Mouse (Mus musculus): Measurements from ENCODE around the gene Nrg3. TPM values are rescaled to one million over a fixed set of nuclear protein-coding genes. Genes with fewer than 3 reads are reported as not detected.

Gene Nrg3
- polyA plus RNA-seq, 1 experiment from 2014 or later, result 0.11 TPM

DNA sequence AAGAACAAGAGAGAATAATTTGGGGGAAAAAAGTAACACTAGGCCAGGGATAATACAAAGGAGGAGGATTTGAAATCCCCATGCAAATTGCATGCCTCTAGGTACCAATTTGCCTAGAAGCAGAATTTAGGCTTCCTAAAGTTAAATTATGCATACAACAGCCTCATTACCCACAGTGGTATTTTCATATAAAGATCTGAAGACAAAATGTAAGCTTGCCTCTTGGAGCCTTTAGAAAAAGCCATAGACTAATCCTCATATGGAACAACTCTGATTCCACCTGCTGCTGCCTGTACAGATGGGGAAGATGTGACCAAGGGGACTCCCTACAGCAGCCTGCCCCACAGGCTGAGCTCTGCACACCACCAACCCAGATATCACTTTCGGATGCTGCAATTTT lies 428.6 kb downstream of the Nrg3 start:
- no peaks in the 10 kb centered on the region for H3K36me3 ChIP-seq
- 70% methylated on average over 1 of the region's 1 CpGs for WGBS
- H3K4me2 ChIP-seq, result no peak overlapping the region
- H3K9ac ChIP-seq, result no peak overlapping the region
- no peaks in the 10 kb centered on the region for H3K4me1 ChIP-seq
- H3K4me3 ChIP-seq, result no peak overlapping the region
- H3K27me3 ChIP-seq (replicated peaks), result no peaks in the 10 kb centered on the region
- H3K27ac ChIP-seq (replicated peaks), result no peak overlapping the region
- H3K9me3 ChIP-seq, result no peaks in the 10 kb centered on the region
- no peak for ATAC-seq (ENCODE audit: extremely low read depth, insufficient number of reproducible peaks, low FRiP score, low TSS enrichment)

DNA sequence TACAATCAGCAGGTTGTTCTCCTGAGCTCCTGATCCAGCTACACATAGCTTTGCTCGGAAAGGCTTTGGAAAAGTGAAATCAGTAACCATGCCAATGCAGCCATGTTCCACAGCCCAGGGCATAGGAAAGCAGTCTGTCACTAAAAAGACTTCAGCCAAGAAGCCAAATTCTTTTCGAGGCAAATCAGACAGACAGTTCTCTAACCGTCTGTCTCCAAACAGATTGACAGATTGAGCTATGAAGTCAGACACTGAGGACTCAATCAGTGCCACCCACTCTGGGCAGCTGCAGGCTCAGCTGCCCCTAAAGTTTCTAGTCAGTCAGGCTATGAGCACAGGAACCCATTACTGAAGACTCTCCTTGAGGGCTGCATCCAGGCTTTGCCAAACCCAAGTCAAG lies 429.1 kb downstream of the Nrg3 start:
- no peak overlapping the region for H3K4me3 ChIP-seq
- WGBS, result 63% methylated on average over 3 of the region's 3 CpGs
- no peaks in the 10 kb centered on the region for H3K27me3 ChIP-seq (replicated peaks)
- H3K36me3 ChIP-seq, result no peaks in the 10 kb centered on the region
- no peak overlapping the region for H3K27ac ChIP-seq (replicated peaks)
- no peak for ATAC-seq (ENCODE audit: extremely low read depth, insufficient number of reproducible peaks, low FRiP score, low TSS enrichment)
- no peak overlapping the region for H3K9ac ChIP-seq
- H3K9me3 ChIP-seq, result no peaks in the 10 kb centered on the region
- no peaks in the 10 kb centered on the region for H3K4me1 ChIP-seq
- H3K4me2 ChIP-seq, result no peak overlapping the region

DNA sequence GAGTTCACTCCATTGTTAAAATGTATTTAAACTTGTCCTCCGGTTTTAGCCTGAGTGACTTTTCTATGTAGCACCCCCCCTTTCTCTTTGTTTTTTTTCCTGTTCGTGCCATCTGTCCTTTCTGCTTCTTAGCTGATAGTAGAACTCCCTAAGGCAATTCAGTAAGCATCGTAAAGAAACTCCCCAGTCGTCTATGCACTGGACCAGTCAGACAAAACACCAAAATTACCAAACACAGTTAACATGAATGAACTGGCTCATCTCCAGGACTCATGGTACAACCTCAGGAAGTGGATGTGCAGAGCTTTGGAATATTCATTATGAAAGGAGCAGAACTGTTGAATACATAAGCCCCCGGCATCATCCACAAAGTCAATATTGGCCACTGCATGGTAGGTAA lies 429.5 kb downstream of the Nrg3 start:
- H3K4me3 ChIP-seq, result no peak overlapping the region
- WGBS, result 53% methylated on average over 5 of the region's 5 CpGs

DNA sequence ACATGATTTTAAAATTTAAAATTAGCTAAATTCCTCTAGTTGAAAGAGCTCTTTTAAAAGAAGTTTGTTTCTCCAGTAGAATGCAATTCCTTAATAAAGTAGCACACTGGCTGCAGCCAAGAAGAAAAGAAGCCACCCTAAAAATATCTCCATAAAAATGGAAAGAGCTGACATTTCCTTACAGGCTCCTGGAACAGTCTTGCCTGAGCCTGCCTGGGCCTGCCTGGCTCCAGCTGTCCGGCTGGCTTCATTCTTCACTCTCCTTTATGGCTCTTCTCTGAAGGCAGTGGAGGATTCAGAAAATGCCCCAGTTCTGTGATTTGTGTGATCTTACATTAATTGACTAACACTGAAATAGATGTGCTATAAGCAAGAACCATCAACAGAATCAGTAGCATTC lies 433.8 kb downstream of the Nrg3 start:
- Histone ChIP-seq H3K4me1 (no peaks in the 10 kb centered on the region), H3K9ac (no peak overlapping the region), H3K4me2 (no peak overlapping the region), H3K4me3 (no peak overlapping the region), H3K27me3 (replicated peaks) (no peaks in the 10 kb centered on the region), H3K9me3 (no peaks in the 10 kb centered on the region), H3K36me3 (no peaks in the 10 kb centered on the region), H3K27ac (replicated peaks) (no peak overlapping the region)
- no peak for ATAC-seq (ENCODE audit: extremely low read depth, insufficient number of reproducible peaks, low FRiP score, low TSS enrichment)
- 61% methylated on average over 1 of the region's 1 CpGs for WGBS

More for the DNA sequence above, 429.5 kb downstream of the Nrg3 start:
- H3K9ac ChIP-seq, result no peak overlapping the region
- H3K27me3 ChIP-seq (replicated peaks), result no peaks in the 10 kb centered on the region
- no peaks in the 10 kb centered on the region for H3K4me1 ChIP-seq
- H3K4me2 ChIP-seq, result no peak overlapping the region
- H3K36me3 ChIP-seq, result no peaks in the 10 kb centered on the region
- H3K27ac ChIP-seq (replicated peaks), result no peak overlapping the region
- ATAC-seq (ENCODE audit: extremely low read depth, insufficient number of reproducible peaks, low FRiP score, low TSS enrichment), result no peak
- no peaks in the 10 kb centered on the region for H3K9me3 ChIP-seq

DNA sequence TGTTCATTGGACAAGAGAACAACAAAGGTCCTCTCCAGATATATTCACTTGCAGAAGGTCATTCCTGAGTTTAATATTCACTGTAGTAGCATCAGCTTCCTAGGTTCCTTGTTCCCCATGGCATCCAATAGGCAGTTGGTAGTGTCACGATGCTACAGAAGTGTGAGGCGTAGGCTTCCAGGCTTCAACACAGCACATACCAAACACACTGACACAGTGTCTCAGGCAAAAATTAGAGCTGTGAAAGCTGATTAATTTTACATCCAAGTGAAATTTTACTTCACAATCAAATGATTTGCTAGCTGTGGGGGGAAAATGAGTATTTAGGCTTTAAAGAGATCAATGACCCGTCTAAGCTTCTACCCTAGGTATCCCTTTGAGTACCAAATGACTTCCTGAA lies 438.4 kb downstream of the Nrg3 start:
- WGBS, result 83% methylated on average over 3 of the region's 3 CpGs
- no peak overlapping the region for H3K9ac ChIP-seq
- no peaks in the 10 kb centered on the region for H3K27me3 ChIP-seq (replicated peaks)
- H3K27ac ChIP-seq (replicated peaks), result no peak overlapping the region
- no peaks in the 10 kb centered on the region for H3K4me1 ChIP-seq
- no peaks in the 10 kb centered on the region for H3K9me3 ChIP-seq
- ATAC-seq (ENCODE audit: extremely low read depth, insufficient number of reproducible peaks, low FRiP score, low TSS enrichment), result no peak
- no peaks in the 10 kb centered on the region for H3K36me3 ChIP-seq
- no peak overlapping the region for H3K4me2 ChIP-seq
- no peak overlapping the region for H3K4me3 ChIP-seq

DNA sequence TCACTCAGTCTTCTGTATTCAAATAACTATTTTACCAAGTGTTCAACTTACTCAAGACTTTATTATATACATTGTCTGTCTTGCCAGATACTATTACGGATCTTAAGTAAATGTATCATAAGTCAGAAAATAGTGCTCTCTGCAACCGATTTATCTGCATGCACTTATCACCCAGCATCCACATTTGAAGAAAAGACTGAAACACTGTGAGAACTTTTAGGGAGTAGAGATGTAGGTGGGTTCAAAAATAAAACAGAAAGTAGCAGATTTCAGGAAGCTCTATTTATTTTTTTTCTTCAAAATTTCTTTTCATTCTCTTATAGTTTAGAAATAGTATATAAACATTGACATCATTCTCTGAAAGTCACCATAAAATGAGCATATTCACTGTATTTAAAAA lies 449.8 kb downstream of the Nrg3 start:
- 69% methylated on average over 2 of the region's 2 CpGs for WGBS
- no peak for ATAC-seq (ENCODE audit: extremely low read depth, insufficient number of reproducible peaks, low FRiP score, low TSS enrichment)
- no peak overlapping the region for H3K4me3 ChIP-seq
- no peak overlapping the region for H3K9ac ChIP-seq
- H3K9me3 ChIP-seq, result no peaks in the 10 kb centered on the region
- no peaks in the 10 kb centered on the region for H3K36me3 ChIP-seq
- H3K27ac ChIP-seq (replicated peaks), result no peak overlapping the region
- no peak overlapping the region for H3K4me2 ChIP-seq
- no peaks in the 10 kb centered on the region for H3K4me1 ChIP-seq
- H3K27me3 ChIP-seq (replicated peaks), result no peaks in the 10 kb centered on the region

DNA sequence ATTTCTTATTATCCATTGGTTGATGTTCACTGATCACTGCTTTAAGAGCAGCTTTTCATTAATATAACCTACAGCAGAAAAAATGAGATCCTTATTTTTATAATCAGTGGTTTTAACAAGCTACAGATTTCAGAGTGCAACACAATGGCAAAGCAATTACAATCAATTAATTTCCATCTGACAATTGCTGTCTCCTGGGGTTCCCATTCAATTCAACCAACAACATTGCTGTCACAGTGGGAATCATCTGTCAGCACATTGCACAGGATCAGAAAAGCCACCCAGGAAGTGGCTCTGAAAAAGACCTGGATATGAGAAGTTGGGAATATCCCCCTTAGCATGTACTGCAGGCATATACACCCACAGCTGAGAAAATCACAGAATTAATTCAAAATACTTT lies 458.8 kb downstream of the Nrg3 start:
- H3K27ac ChIP-seq (replicated peaks), result no peak overlapping the region
- H3K9ac ChIP-seq, result no peak overlapping the region
- H3K9me3 ChIP-seq, result no peaks in the 10 kb centered on the region
- H3K36me3 ChIP-seq, result no peaks in the 10 kb centered on the region
- no peak overlapping the region for H3K4me2 ChIP-seq
- no peaks in the 10 kb centered on the region for H3K27me3 ChIP-seq (replicated peaks)
- no peak for ATAC-seq (ENCODE audit: extremely low read depth, insufficient number of reproducible peaks, low FRiP score, low TSS enrichment)
- H3K4me1 ChIP-seq, result no peaks in the 10 kb centered on the region
- no peak overlapping the region for H3K4me3 ChIP-seq

DNA sequence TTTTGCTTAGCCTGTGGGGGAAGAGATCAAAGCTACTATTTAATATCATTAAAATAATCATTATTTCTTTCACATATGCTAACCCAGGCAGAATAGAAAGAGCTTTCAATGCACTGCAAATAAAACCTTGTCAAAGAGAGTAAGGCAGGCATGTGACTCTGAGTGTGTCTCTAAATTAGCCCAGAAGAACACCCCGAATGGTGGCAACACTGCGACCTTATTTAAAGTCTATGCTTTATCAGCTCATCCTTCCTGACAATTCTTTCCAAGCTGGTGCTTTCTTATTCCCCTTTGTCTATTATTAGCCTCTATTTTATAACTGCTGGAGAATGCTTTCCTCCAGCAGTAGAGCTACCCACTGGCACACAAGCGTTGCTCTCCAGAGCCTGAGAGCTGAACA lies 475.0 kb downstream of the Nrg3 start:
- H3K27ac ChIP-seq (replicated peaks), result no peak overlapping the region
- no peaks in the 10 kb centered on the region for H3K9me3 ChIP-seq
- H3K4me1 ChIP-seq, result no peaks in the 10 kb centered on the region
- 69% methylated on average over 3 of the region's 3 CpGs for WGBS
- H3K4me3 ChIP-seq, result no peak overlapping the region
- no peak overlapping the region for H3K9ac ChIP-seq
- no peak for ATAC-seq (ENCODE audit: extremely low read depth, insufficient number of reproducible peaks, low FRiP score, low TSS enrichment)
- H3K4me2 ChIP-seq, result no peak overlapping the region
- no peaks in the 10 kb centered on the region for H3K36me3 ChIP-seq
- H3K27me3 ChIP-seq (replicated peaks), result no peaks in the 10 kb centered on the region

DNA sequence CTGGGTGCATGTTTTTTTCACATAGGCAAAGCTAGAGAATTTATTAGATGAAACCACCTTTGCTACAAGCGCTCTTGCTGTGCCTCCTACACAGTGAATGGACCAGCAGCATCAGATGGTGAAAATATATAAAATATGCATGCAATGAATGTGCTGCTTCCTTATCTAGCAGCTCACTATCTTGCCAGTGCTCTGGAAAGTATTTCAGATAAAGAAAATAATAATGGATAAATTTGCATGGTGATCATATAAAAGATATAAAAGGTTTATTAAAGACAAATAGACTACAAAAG lies 480.4 kb downstream of the Nrg3 start:
- ATAC-seq (ENCODE audit: extremely low read depth, insufficient number of reproducible peaks, low FRiP score, low TSS enrichment), result no peak
- no peak overlapping the region for H3K4me3 ChIP-seq
- no peak overlapping the region for H3K4me2 ChIP-seq
- no peaks in the 10 kb centered on the region for H3K9me3 ChIP-seq
- no peaks in the 10 kb centered on the region for H3K27me3 ChIP-seq (replicated peaks)
- H3K4me1 ChIP-seq, result no peaks in the 10 kb centered on the region
- no peak overlapping the region for H3K27ac ChIP-seq (replicated peaks)
- no peaks in the 10 kb centered on the region for H3K36me3 ChIP-seq
- 74% methylated on average over 1 of the region's 1 CpGs for WGBS
- no peak overlapping the region for H3K9ac ChIP-seq

DNA sequence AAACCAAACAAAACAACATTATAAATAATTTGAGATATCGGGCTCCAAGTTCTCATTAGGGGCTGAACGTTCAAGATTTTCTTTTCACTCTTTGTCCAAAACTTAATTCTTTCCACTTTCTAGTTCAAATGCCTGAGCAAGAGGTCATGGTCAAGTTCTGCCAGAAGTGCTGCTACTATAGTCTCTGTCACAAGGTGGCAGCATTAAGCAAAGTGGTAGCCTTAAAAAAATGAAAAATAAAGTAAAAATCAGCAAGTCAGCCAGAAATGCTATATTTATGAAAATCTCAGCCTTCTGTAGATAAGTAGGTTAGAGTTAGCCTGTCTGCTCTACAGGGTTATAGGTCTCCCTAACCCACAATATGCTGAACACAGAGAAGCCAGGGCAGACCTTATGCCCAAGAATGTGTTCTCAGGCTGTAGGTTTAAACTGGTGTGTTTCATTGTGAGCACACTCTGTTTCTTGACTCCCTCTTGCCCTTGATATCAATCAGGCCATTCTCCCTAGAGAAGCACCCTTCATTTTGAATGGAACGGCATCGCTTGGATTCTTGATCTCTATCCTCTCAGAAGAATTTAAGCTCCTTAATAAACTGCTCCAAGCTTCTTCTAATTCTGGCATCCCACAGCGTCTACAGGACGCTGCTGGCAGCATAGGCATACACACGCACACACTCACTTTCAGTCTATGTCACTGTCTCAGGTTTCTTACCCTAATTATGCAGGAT lies 480.9 kb downstream of the Nrg3 start:
- Histone ChIP-seq H3K4me3 (no peak overlapping the region), H3K27ac (replicated peaks) (no peak overlapping the region)
- no peak for ATAC-seq (ENCODE audit: extremely low read depth, insufficient number of reproducible peaks, low FRiP score, low TSS enrichment)

DNA sequence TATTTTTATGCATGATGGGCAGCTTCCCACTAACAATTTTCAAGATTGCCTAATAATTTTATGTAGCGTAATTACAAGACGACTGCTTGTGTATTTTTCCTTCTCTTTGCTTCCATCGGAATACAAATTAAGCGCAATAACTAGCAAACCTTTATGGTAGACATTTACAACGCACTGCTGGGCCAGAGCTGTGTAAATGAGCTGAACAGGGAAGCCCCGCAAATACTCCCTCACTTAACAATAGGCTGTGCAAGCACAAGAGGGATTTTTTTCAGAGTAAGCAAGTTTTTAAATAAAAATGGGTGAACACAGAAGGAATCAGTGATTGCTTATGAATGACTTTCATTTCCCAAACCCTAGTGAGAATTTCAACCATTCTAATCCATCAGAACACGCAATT lies 513.5 kb downstream of the Nrg3 start:
- WGBS, result 76% methylated on average over 7 of the region's 7 CpGs
- H3K9ac ChIP-seq, result no peak overlapping the region
- H3K27me3 ChIP-seq (replicated peaks), result no peaks in the 10 kb centered on the region
- no peak for ATAC-seq (ENCODE audit: extremely low read depth, insufficient number of reproducible peaks, low FRiP score, low TSS enrichment)
- H3K9me3 ChIP-seq, result no peaks in the 10 kb centered on the region
- no peak overlapping the region for H3K27ac ChIP-seq (replicated peaks)
- no peak overlapping the region for H3K4me3 ChIP-seq
- no peak overlapping the region for H3K4me2 ChIP-seq
- H3K36me3 ChIP-seq, result no peaks in the 10 kb centered on the region
- no peaks in the 10 kb centered on the region for H3K4me1 ChIP-seq

More for the DNA sequence above, 480.9 kb downstream of the Nrg3 start:
- no peaks in the 10 kb centered on the region for H3K9me3 ChIP-seq
- H3K4me2 ChIP-seq, result no peak overlapping the region
- no peaks in the 10 kb centered on the region for H3K27me3 ChIP-seq (replicated peaks)
- H3K9ac ChIP-seq, result no peak overlapping the region
- H3K36me3 ChIP-seq, result no peaks in the 10 kb centered on the region
- no peaks in the 10 kb centered on the region for H3K4me1 ChIP-seq
- 69% methylated on average over 7 of the region's 7 CpGs for WGBS

DNA sequence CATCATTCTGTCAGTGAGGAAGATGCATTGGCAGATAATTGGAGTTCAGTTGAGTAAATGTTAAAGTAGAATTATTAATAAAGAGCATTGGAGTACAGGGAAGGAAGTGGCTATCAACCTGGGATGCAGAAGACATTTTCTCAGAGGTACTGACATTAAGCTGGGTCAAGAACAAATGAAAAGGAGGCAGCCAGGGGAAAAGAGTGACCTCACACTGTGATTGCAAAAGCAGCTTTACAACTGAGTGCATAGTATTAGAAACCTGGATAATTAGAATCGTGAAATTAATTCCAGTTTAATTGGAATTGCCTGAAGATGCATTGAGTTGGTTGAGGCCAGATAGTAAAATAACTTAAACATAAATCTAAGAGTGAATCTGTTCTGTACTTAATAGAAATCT lies 535.4 kb downstream of the Nrg3 start:
- no peak overlapping the region for H3K4me2 ChIP-seq
- no peaks in the 10 kb centered on the region for H3K36me3 ChIP-seq
- H3K4me1 ChIP-seq, result no peaks in the 10 kb centered on the region
- ATAC-seq (ENCODE audit: extremely low read depth, insufficient number of reproducible peaks, low FRiP score, low TSS enrichment), result no peak
- no peaks in the 10 kb centered on the region for H3K27me3 ChIP-seq (replicated peaks)
- H3K4me3 ChIP-seq, result no peak overlapping the region
- H3K9me3 ChIP-seq, result no peaks in the 10 kb centered on the region
- WGBS, result 51% methylated on average over 1 of the region's 1 CpGs
- H3K27ac ChIP-seq (replicated peaks), result no peak overlapping the region
- H3K9ac ChIP-seq, result no peak overlapping the region

Data from heart, embryonic 13.5 days (tissue).